Mouse (Mus musculus) lung, adult 10 weeks (tissue): ENCODE measurements around the gene Alox5ap. TPM values are rescaled to one million over a fixed set of nuclear protein-coding genes. Genes with fewer than 3 reads are reported as not detected.

ENCODE experiments used
- polyA plus RNA-seq: library from polyadenylated mRNA; stranded (reverse); fragments of 350-450 nt; fragmentation: Illumina TruSeq; extraction: RNeasy Lipid Tissue Mini Kit (QIAGEN cat#74804); gene quantifications from one replicate; pipeline ENCODE4 v1.2.3, GENCODE M21; 2014; ENCODE audit warnings: low read depth, low replicate concordance; ENCODE audit not compliant: insufficient read depth

Gene Alox5ap
- 99.1 TPM for polyA plus RNA-seq

GRCm38 (mm10) chr5:149264405-149264804 is at the start of gene Alox5ap:
Alox5ap (plus strand) TSS chr5:149264767.

Other genes with a start within 250 kb of the Alox5ap start
- 14.0 TPM for gene Uspl1, start 80.4 kb upstream of the Alox5ap start, polyA plus RNA-seq
- gene Hmgb1, start 80.3 kb upstream of the Alox5ap start, polyA plus RNA-seq, result 384 TPM
- gene Medag, start 147.0 kb downstream of the Alox5ap start, polyA plus RNA-seq, result 10.9 TPM
- gene Tex26, start 174.9 kb downstream of the Alox5ap start, polyA plus RNA-seq, result 2.2 TPM